Mouse (Mus musculus) embryonic facial prominence, embryonic 15.5 days (tissue): Measurements from ENCODE around the gene Rasgef1b. TPM values are rescaled to one million over a fixed set of nuclear protein-coding genes. Genes with fewer than 3 reads are reported as not detected.

Experiments
- ATAC-seq: fragments of 200-750 bp; cut with Nextera tagmentation; 2 replicates; pipeline ENCODE4 v1.8.0; 2017; ENCODE audit warnings: low read depth, moderate TSS enrichment; ENCODE audit not compliant: insufficient number of reproducible peaks, low FRiP score, low TSS enrichment
- H3K27ac ChIP-seq: fragments of 300-500 bp; sonication (generic); replicated peaks from 2 replicates; pipeline ENCODE4 v1.5.1; 2015; ENCODE audit warnings: mild to moderate bottlenecking, inconsistent platforms
- H3K27me3 ChIP-seq: fragments of 300-500 bp; sonication (generic); 2 replicates; pipeline ENCODE4 v1.6.1; 2015; ENCODE audit warnings: inconsistent platforms
- H3K36me3 ChIP-seq: fragments of 300-500 bp; sonication (generic); 2 replicates; pipeline ENCODE4 v1.6.1; 2015; ENCODE audit warnings: mild to moderate bottlenecking, inconsistent platforms
- H3K4me1 ChIP-seq: fragments of 300-500 bp; sonication (generic); 2 replicates; pipeline ENCODE4 v1.6.1; 2015; ENCODE audit warnings: inconsistent platforms
- H3K4me2 ChIP-seq: fragments of 300-500 bp; sonication (generic); replicated peaks from 2 replicates; pipeline ENCODE4 v1.6.1; 2015; ENCODE audit warnings: mild to moderate bottlenecking, inconsistent platforms
- H3K4me3 ChIP-seq: fragments of 300-500 bp; sonication (generic); replicated peaks from 2 replicates; pipeline ENCODE4 v1.5.1; 2015; ENCODE audit warnings: mild to moderate bottlenecking, inconsistent platforms
- H3K9ac ChIP-seq: fragments of 300-500 bp; sonication (generic); 2 replicates; pipeline ENCODE4 v1.6.1; 2015; ENCODE audit warnings: inconsistent platforms
- H3K9me3 ChIP-seq: fragments of 300-500 bp; sonication (generic); replicated peaks from 2 replicates; pipeline ENCODE4 v1.6.1; 2016; ENCODE audit warnings: inconsistent platforms
- WGBS: fragments of 180-500 bp; shearing (Covaris S2); methylation state at CpG from one replicate; pipeline ENCODE4 v1.1.7; 2015; 5-methylcytosine and 5-hydroxymethylcytosine counted together
- polyA plus RNA-seq: library from polyadenylated mRNA; unstranded; fragments of >200 nt; fragmentation: Nextera tagmentation; extraction: Ambion mirVana; gene quantifications from 2 replicates; pipeline ENCODE4 v1.2.1, GENCODE M21; 2015

Rasgef1b gene
- polyA plus RNA-seq, 1 experiment from 2014 or later = 11.5 TPM

GRCm38 (mm10) chr5:99174608-99175385, 554.1 kb downstream of the Rasgef1b start:
- Histone ChIP-seq H3K9ac (no peak overlapping the region), H3K36me3 (no peaks in the 10 kb centered on the region), H3K27ac (no peak overlapping the region), H3K9me3 (no peaks in the 10 kb centered on the region), H3K4me3 (no peak overlapping the region), H3K4me1 (no peaks in the 10 kb centered on the region), H3K27me3 (no peaks in the 10 kb centered on the region), H3K4me2 (no peak overlapping the region)
- 54% methylated on average over 8 of the region's 8 CpGs for WGBS
- ATAC-seq = no peak

GRCm38 (mm10) chr5:99169836-99170235, 559.0 kb downstream of the Rasgef1b start:
- ATAC-seq = no peak
- Histone ChIP-seq H3K27ac (no peak overlapping the region), H3K4me1 (no peaks in the 10 kb centered on the region), H3K4me2 (no peak overlapping the region), H3K9ac (no peak overlapping the region), H3K4me3 (no peak overlapping the region), H3K36me3 (no peaks in the 10 kb centered on the region), H3K9me3 (no peaks in the 10 kb centered on the region), H3K27me3 (no peaks in the 10 kb centered on the region)
- 73% methylated on average over 4 of the region's 4 CpGs for WGBS

GRCm38 (mm10) chr5:99167767-99168166, 561.1 kb downstream of the Rasgef1b start:
- Histone ChIP-seq H3K36me3 (no peaks in the 10 kb centered on the region), H3K27me3 (no peaks in the 10 kb centered on the region), H3K27ac (no peak overlapping the region), H3K4me2 (no peak overlapping the region), H3K9me3 (no peaks in the 10 kb centered on the region), H3K4me3 (no peak overlapping the region), H3K9ac (no peak overlapping the region), H3K4me1 (no peaks in the 10 kb centered on the region)
- no peak for ATAC-seq
- 90% methylated on average over 5 of the region's 5 CpGs for WGBS

Other genes with a start within 250 kb of the Rasgef1b start
- gene Vamp9, start 177.2 kb upstream of the Rasgef1b start, polyA plus RNA-seq = 0.46 and 0.69 TPM in 2 replicates
- gene Hnrnpd, start 249.9 kb upstream of the Rasgef1b start, polyA plus RNA-seq = 180 and 195 TPM in 2 replicates
- 1.7 and 3.5 TPM in 2 replicates for gene 4930524J08Rik, start 250.0 kb upstream of the Rasgef1b start, polyA plus RNA-seq